16 mouse cellular contexts compared by ENCODE assay signal in the genomic region with DNA sequence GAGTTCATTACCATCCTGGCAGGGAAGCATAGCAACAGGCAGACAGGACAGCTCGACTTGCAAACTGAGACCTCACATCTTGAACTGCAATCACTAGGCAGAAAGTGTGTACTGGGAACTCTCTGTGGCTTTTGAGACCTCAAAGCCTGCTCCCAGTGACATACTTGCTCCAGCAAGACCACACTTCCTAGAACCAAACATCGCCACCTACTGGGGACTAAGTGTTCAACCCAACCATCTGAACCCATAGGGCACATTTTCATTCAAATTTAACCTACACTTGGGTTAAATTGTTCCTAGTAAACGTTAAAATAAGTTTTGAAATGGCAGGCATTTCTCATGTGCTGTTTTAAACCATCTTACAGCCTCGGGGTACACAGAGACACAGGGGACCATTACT. TPM values are rescaled to one million over a fixed set of nuclear protein-coding genes. Genes with fewer than 3 reads are reported as not detected.
DNase-seq lines count a peak whose midpoint lies in the region; ATAC-seq and TF ChIP-seq lines count a peak whose summit lies in the region.
"Had no signal": no experiment of that assay in that cellular context is flagged by ENCODE, and none has a peak within 500 bp of the region (broad histone marks: within the 10 kb centered on the region; RNA-seq: fewer than 3 reads in every experiment).

No protein-coding gene starts in this region.

- no peaks in the 10 kb centered on the region for H3K36me3 ChIP-seq in embryonic facial prominence, embryonic 11.5 days (replicated peaks; ENCODE audit: control insufficient read depth, insufficient read depth, low read depth, low read length)
- H3K36me3 ChIP-seq in embryonic facial prominence, embryonic 10.5 days (replicated peaks), result no peaks in the 10 kb centered on the region
- no peaks in the 10 kb centered on the region for H3K36me3 ChIP-seq in liver, embryonic 14.5 days (replicated peaks; ENCODE audit: control insufficient read depth, insufficient read depth, low read depth)
- no peaks in the 10 kb centered on the region for H3K36me3 ChIP-seq in liver, embryonic 12.5 days
- H3K36me3 ChIP-seq: limb, embryonic 13.5 days had no signal

- H3K27me3 ChIP-seq in embryonic facial prominence, embryonic 11.5 days (ENCODE audit: control insufficient read depth, insufficient read depth, low read length), result peaks cover 6% of the 10 kb centered on the region; the same call in 1 of the 2 replicates
- H3K27me3 ChIP-seq in embryonic facial prominence, embryonic 10.5 days (replicated peaks; ENCODE audit: low read depth, poor library complexity, severe bottlenecking), result peaks cover 56% of the 10 kb centered on the region
- H3K27me3 ChIP-seq in liver, embryonic 14.5 days (ENCODE audit: control insufficient read depth, insufficient read depth, low read length), result peaks cover 3% of the 10 kb centered on the region
- H3K27me3 ChIP-seq in liver, embryonic 12.5 days (replicated peaks), result peaks cover 47% of the 10 kb centered on the region

- TF ChIP-seq CTCF in liver, embryonic 14.5 days (IDR thresholded peaks at IDR 0.05; ENCODE audit: low read depth), result peak; percentile 33; the same call in 1 of the 2 replicates

- no peak for ATAC-seq in embryonic facial prominence, embryonic 11.5 days (replicated peaks; ENCODE audit: insufficient number of reproducible peaks, low FRiP score, low TSS enrichment, low read depth)
- ATAC-seq in liver, embryonic 14.5 days (ENCODE audit: insufficient read depth), result no peak
- no peak for ATAC-seq in liver, embryonic 12.5 days

- no peak overlapping the region for H3K9ac ChIP-seq in embryonic facial prominence, embryonic 11.5 days (replicated peaks; ENCODE audit: low read length)
- no peak overlapping the region for H3K9ac ChIP-seq in liver, embryonic 14.5 days (replicated peaks)
- no peak overlapping the region for H3K9ac ChIP-seq in liver, embryonic 12.5 days
- H3K9ac ChIP-seq: limb, embryonic 13.5 days had no signal

- no peak overlapping the region for H3K4me3 ChIP-seq in embryonic facial prominence, embryonic 11.5 days (ENCODE audit: low read depth, low read length)
- no peak overlapping the region for H3K4me3 ChIP-seq in embryonic facial prominence, embryonic 10.5 days
- H3K4me3 ChIP-seq in liver, embryonic 14.5 days (ENCODE audit: insufficient read depth in 1 of 2, low read depth in 2 of 2, low read length in 2 of 2), result no peak overlapping the region
- no peak overlapping the region for H3K4me3 ChIP-seq in liver, embryonic 12.5 days
- H3K4me3 ChIP-seq: limb, embryonic 13.5 days had no signal

- no peaks in the 10 kb centered on the region for H3K9me3 ChIP-seq in embryonic facial prominence, embryonic 11.5 days (replicated peaks; ENCODE audit: control insufficient read depth, low read length)
- no peaks in the 10 kb centered on the region for H3K9me3 ChIP-seq in embryonic facial prominence, embryonic 10.5 days
- H3K9me3 ChIP-seq in liver, embryonic 14.5 days (ENCODE audit: control insufficient read depth, low read length), result no peaks in the 10 kb centered on the region
- H3K9me3 ChIP-seq in liver, embryonic 12.5 days (replicated peaks), result no peaks in the 10 kb centered on the region
- H3K9me3 ChIP-seq: limb, embryonic 13.5 days had no signal

- no peak overlapping the region for H3K4me2 ChIP-seq in embryonic facial prominence, embryonic 11.5 days (ENCODE audit: low read depth, low read length)
- no peak overlapping the region for H3K4me2 ChIP-seq in liver, embryonic 14.5 days (ENCODE audit: low read depth)
- H3K4me2 ChIP-seq in liver, embryonic 12.5 days, result no peak overlapping the region
- H3K4me2 ChIP-seq: limb, embryonic 13.5 days had no signal

- H3K4me1 ChIP-seq in embryonic facial prominence, embryonic 11.5 days (ENCODE audit: control insufficient read depth, insufficient read depth, low read length), result no peaks in the 10 kb centered on the region
- H3K4me1 ChIP-seq in embryonic facial prominence, embryonic 10.5 days, result no peaks in the 10 kb centered on the region; the same call in 1 of the 2 replicates
- H3K4me1 ChIP-seq in liver, embryonic 14.5 days (replicated peaks; ENCODE audit: control insufficient read depth in 2 of 2, insufficient read depth in 2 of 2, low read length in 1 of 2), result no peaks in the 10 kb centered on the region
- H3K4me1 ChIP-seq in liver, embryonic 12.5 days, result no peaks in the 10 kb centered on the region
- H3K4me1 ChIP-seq: limb, embryonic 13.5 days had no signal

- no peak for TF ChIP-seq EP300 in liver, embryonic 14.5 days (IDR thresholded peaks at IDR 0.05; ENCODE audit: low read depth)

- H3K27ac ChIP-seq in embryonic facial prominence, embryonic 11.5 days (replicated peaks; ENCODE audit: low read depth, low read length), result no peak overlapping the region
- H3K27ac ChIP-seq in embryonic facial prominence, embryonic 10.5 days (replicated peaks), result no peak overlapping the region
- H3K27ac ChIP-seq in liver, embryonic 14.5 days, result no peak overlapping the region
- H3K27ac ChIP-seq in liver, embryonic 12.5 days, result no peak overlapping the region
- H3K27ac ChIP-seq: limb, embryonic 13.5 days had no signal

- peak; percentile 32 for DNase-seq in embryonic facial prominence, embryonic 11.5 days (ENCODE audit: low spot score)
- DNase-seq in embryonic facial prominence, embryonic 10.5 days (ENCODE audit: low spot score), result no peak
- DNase-seq in liver, embryonic 14.5 days (ENCODE audit: low read depth in 3 of 3, low spot score in 3 of 3), result no peak
- DNase-seq in NIH3T3 (ENCODE audit: low read depth), result peak; percentile 33
- peak; percentile 60 for DNase-seq in retina, embryonic 14.5 days (ENCODE audit: low spot score)
- no peak for DNase-seq in cerebellum, postnatal 25 days
- DNase-seq in gastrocnemius, postnatal 25 days, result no peak
- DNase-seq: B cell, adult 2 months; heart, adult 18-20 months; heart, postnatal 36 days; kidney, adult 9 months; thymus, adult 2 months had no signal

- 33% methylated on average over 4 of the region's 4 CpGs for WGBS in embryonic facial prominence, embryonic 11.5 days
- WGBS in embryonic facial prominence, embryonic 10.5 days, result 42% methylated on average over 4 of the region's 4 CpGs
- 22% methylated on average over 4 of the region's 4 CpGs for WGBS in liver, embryonic 14.5 days (ENCODE audit: insufficient replicate concordance)
- 28% methylated on average over 4 of the region's 4 CpGs for WGBS in liver, embryonic 12.5 days (ENCODE audit: insufficient replicate concordance)

RNA-seq across cellular contexts. Expression of a gene that starts 15.6 kb away (rescaled TPM):
- 0.22 TPM in 1 of 2 replicates, not detected in the other for polyA plus RNA-seq in embryonic facial prominence, embryonic 11.5 days (2014; fragmentation: Nextera tagmentation; extraction: Ambion mirVana)
- polyA plus RNA-seq in embryonic facial prominence, embryonic 10.5 days (2016; fragmentation: Nextera tagmentation; extraction: Ambion mirVana), result not detected in 2 replicates
- polyA plus RNA-seq in liver, embryonic 14.5 days (2012; rRNA removed), result 0.02 TPM in 1 of 2 replicates, not detected in the other
- not detected in 2 replicates for polyA plus RNA-seq in liver, embryonic 14.5 days (2014; fragmentation: Nextera tagmentation; extraction: Ambion mirVana)
- not detected in 2 replicates for polyA plus RNA-seq in liver, embryonic 12.5 days (2016; fragmentation: Nextera tagmentation; extraction: Ambion mirVana)
- total RNA-seq in gastrocnemius, postnatal 25 days (2021), result not detected
- total RNA-seq: heart, postnatal 36 days had no signal
- polyA plus RNA-seq: limb, embryonic 13.5 days had no signal

RNA-seq across cellular contexts. Expression of a gene that starts 16.1 kb away (rescaled TPM):
- polyA plus RNA-seq in embryonic facial prominence, embryonic 11.5 days (2014; fragmentation: Nextera tagmentation; extraction: Ambion mirVana), result 2.0 and 8.4 TPM in 2 replicates
- 3.7 and 4.8 TPM in 2 replicates for polyA plus RNA-seq in embryonic facial prominence, embryonic 10.5 days (2016; fragmentation: Nextera tagmentation; extraction: Ambion mirVana)
- polyA plus RNA-seq in liver, embryonic 14.5 days (2012; rRNA removed), result not detected in 2 replicates
- not detected in 2 replicates for polyA plus RNA-seq in liver, embryonic 14.5 days (2014; fragmentation: Nextera tagmentation; extraction: Ambion mirVana)
- not detected in 2 replicates for polyA plus RNA-seq in liver, embryonic 12.5 days (2016; fragmentation: Nextera tagmentation; extraction: Ambion mirVana)
- not detected for total RNA-seq in gastrocnemius, postnatal 25 days (2021)
- total RNA-seq: heart, adult 18-20 months; heart, postnatal 36 days; layer of hippocampus, postnatal 10 days had no signal
- polyA plus RNA-seq: spleen, adult 2 months had no signal

RNA-seq across cellular contexts. Expression of a gene that starts 35.3 kb away (rescaled TPM):
- polyA plus RNA-seq in embryonic facial prominence, embryonic 11.5 days (2014; fragmentation: Nextera tagmentation; extraction: Ambion mirVana), result not detected in 2 replicates
- polyA plus RNA-seq in embryonic facial prominence, embryonic 10.5 days (2016; fragmentation: Nextera tagmentation; extraction: Ambion mirVana), result 0.11 and 0.15 TPM in 2 replicates
- not detected in 2 replicates for polyA plus RNA-seq in liver, embryonic 14.5 days (2012; rRNA removed)
- 0.08 TPM in 1 of 2 replicates, not detected in the other for polyA plus RNA-seq in liver, embryonic 14.5 days (2014; fragmentation: Nextera tagmentation; extraction: Ambion mirVana)
- polyA plus RNA-seq in liver, embryonic 12.5 days (2016; fragmentation: Nextera tagmentation; extraction: Ambion mirVana), result not detected in 2 replicates
- not detected for total RNA-seq in gastrocnemius, postnatal 25 days (2021)
- total RNA-seq: heart, adult 18-20 months; heart, postnatal 36 days; layer of hippocampus, postnatal 10 days had no signal
- polyA plus RNA-seq: spleen, adult 2 months had no signal

RNA-seq across cellular contexts. Expression of a gene that starts 48.4 kb away (rescaled TPM):
- polyA plus RNA-seq in embryonic facial prominence, embryonic 11.5 days (2014; fragmentation: Nextera tagmentation; extraction: Ambion mirVana), result 53.5 and 56.8 TPM in 2 replicates
- polyA plus RNA-seq in embryonic facial prominence, embryonic 10.5 days (2016; fragmentation: Nextera tagmentation; extraction: Ambion mirVana), result 76.0 and 79.7 TPM in 2 replicates
- polyA plus RNA-seq in liver, embryonic 14.5 days (2012; rRNA removed), result 21.6 and 26.5 TPM in 2 replicates
- 42.6 and 44.2 TPM in 2 replicates for polyA plus RNA-seq in liver, embryonic 14.5 days (2014; fragmentation: Nextera tagmentation; extraction: Ambion mirVana)
- polyA plus RNA-seq in liver, embryonic 12.5 days (2016; fragmentation: Nextera tagmentation; extraction: Ambion mirVana), result 54.6 and 56.1 TPM in 2 replicates
- 10 to 100 TPM; 47.2 to 49.5 TPM for total RNA-seq in gastrocnemius, postnatal 25 days (2021)

RNA-seq across cellular contexts. Expression of a gene that starts 49.5 kb away (rescaled TPM):
- polyA plus RNA-seq in embryonic facial prominence, embryonic 11.5 days (2014; fragmentation: Nextera tagmentation; extraction: Ambion mirVana), result not detected in 2 replicates
- not detected in 2 replicates for polyA plus RNA-seq in embryonic facial prominence, embryonic 10.5 days (2016; fragmentation: Nextera tagmentation; extraction: Ambion mirVana)
- 0.08 and 0.17 TPM in 2 replicates for polyA plus RNA-seq in liver, embryonic 14.5 days (2012; rRNA removed)
- 0.33 and 0.53 TPM in 2 replicates for polyA plus RNA-seq in liver, embryonic 14.5 days (2014; fragmentation: Nextera tagmentation; extraction: Ambion mirVana)
- polyA plus RNA-seq in liver, embryonic 12.5 days (2016; fragmentation: Nextera tagmentation; extraction: Ambion mirVana), result 0.11 TPM in 1 of 2 replicates, not detected in the other
- not detected for total RNA-seq in gastrocnemius, postnatal 25 days (2021)
- total RNA-seq: layer of hippocampus, postnatal 10 days had no signal
- polyA plus RNA-seq: limb, embryonic 13.5 days had no signal

Comparison
In these comparisons a context has a peak if more than half of its experiments do, and no peak if none do; other contexts are left out.
1. DNase-seq: peak in embryonic facial prominence, embryonic 11.5 days (single experiment), NIH3T3 (single experiment) and retina, embryonic 14.5 days (single experiment); none in embryonic facial prominence, embryonic 10.5 days (single experiment), liver, embryonic 14.5 days (0 of 3), cerebellum, postnatal 25 days (0 of 2) and gastrocnemius, postnatal 25 days (single experiment).